ENCODE assay signal across 10 mouse cellular contexts in genomic region chr5:74738312-74738711, GRCm38 (mm10). TPM values are rescaled to one million over a fixed set of nuclear protein-coding genes. Genes with fewer than 3 reads are reported as not detected.
DNase-seq lines count a peak whose midpoint lies in the region; ATAC-seq and TF ChIP-seq lines count a peak whose summit lies in the region.
"Had no signal": no experiment of that assay in that cellular context is flagged by ENCODE, and none has a peak within 500 bp of the region (broad histone marks: within the 10 kb centered on the region; RNA-seq: fewer than 3 reads in every experiment).

No protein-coding gene starts in this region.

- no peak for ATAC-seq in hindbrain, embryonic 16.5 days
- ATAC-seq: hindbrain, postnatal 0 days had no signal

- H3K4me2 ChIP-seq in hindbrain, embryonic 16.5 days (ENCODE audit: low read length): no peak overlapping the region

- H3K27me3 ChIP-seq in hindbrain, embryonic 10.5 days (ENCODE audit: insufficient read depth, poor library complexity, severe bottlenecking): 0 out of 2 replicates have a peak, but pooled peaks cover 4% of the 10 kb centered on the region
- H3K27me3 ChIP-seq in hindbrain, embryonic 16.5 days (replicated peaks; ENCODE audit: control insufficient read depth, insufficient read depth, low read length): no peaks in the 10 kb centered on the region
- H3K27me3 ChIP-seq in limb, embryonic 10.5 days (ENCODE audit: low read depth, poor library complexity, severe bottlenecking): no peaks in the 10 kb centered on the region
- H3K27me3 ChIP-seq in thymus, adult 2 months (ENCODE audit: control insufficient read depth, insufficient read depth, low read length): no peaks in the 10 kb centered on the region

- no peak for TF ChIP-seq POLR2A in thymus, adult 2 months (IDR thresholded peaks at IDR 0.05; ENCODE audit: control insufficient read depth, extremely low read depth, insufficient read depth, low read length, poor library complexity)

- 69% methylated on average over 3 of the region's 3 CpGs for WGBS in hindbrain, embryonic 10.5 days
- 78% methylated on average over 3 of the region's 3 CpGs for WGBS in hindbrain, embryonic 16.5 days
- WGBS in limb, embryonic 10.5 days: 69% methylated on average over 3 of the region's 3 CpGs
- WGBS in thymus, adult 2 months: 89% methylated on average over 3 of the region's 3 CpGs

- no peak overlapping the region for H3K9ac ChIP-seq in hindbrain, embryonic 16.5 days (ENCODE audit: low read depth, low read length)

- H3K4me3 ChIP-seq in hindbrain, embryonic 10.5 days: no peak overlapping the region
- no peak overlapping the region for H3K4me3 ChIP-seq in hindbrain, embryonic 16.5 days (ENCODE audit: low read length)
- no peak overlapping the region for H3K4me3 ChIP-seq in limb, embryonic 10.5 days
- H3K4me3 ChIP-seq in thymus, adult 2 months (ENCODE audit: control insufficient read depth, insufficient read depth, low read length): no peak overlapping the region

- no peak for TF ChIP-seq CTCF in thymus, adult 2 months (IDR thresholded peaks at IDR 0.05; ENCODE audit: borderline replicate concordance, control insufficient read depth, extremely low read depth, insufficient read depth, low read length, poor library complexity)

- H3K36me3 ChIP-seq in hindbrain, embryonic 10.5 days: no peaks in the 10 kb centered on the region
- no peaks in the 10 kb centered on the region for H3K36me3 ChIP-seq in hindbrain, embryonic 16.5 days (ENCODE audit: control insufficient read depth, insufficient read depth, low read length)
- no peaks in the 10 kb centered on the region for H3K36me3 ChIP-seq in limb, embryonic 10.5 days
- H3K36me3 ChIP-seq in thymus, adult 2 months (ENCODE audit: control insufficient read depth, insufficient read depth, low read length): no peaks in the 10 kb centered on the region
- H3K36me3 ChIP-seq: G1E had no signal

- H3K4me1 ChIP-seq in hindbrain, embryonic 10.5 days (replicated peaks): peaks cover 11% of the 10 kb centered on the region; the same call in 1 of the 2 replicates
- H3K4me1 ChIP-seq in hindbrain, embryonic 16.5 days (ENCODE audit: control insufficient read depth, insufficient read depth, low read depth, low read length): peaks cover 3% of the 10 kb centered on the region; the same call in 1 of the 2 replicates
- H3K4me1 ChIP-seq in limb, embryonic 10.5 days: peaks cover 33% of the 10 kb centered on the region
- H3K4me1 ChIP-seq in thymus, adult 2 months (replicated peaks; ENCODE audit: control insufficient read depth, insufficient read depth, low read length): no peaks in the 10 kb centered on the region

- H3K9me3 ChIP-seq in hindbrain, embryonic 10.5 days: no peaks in the 10 kb centered on the region
- H3K9me3 ChIP-seq in hindbrain, embryonic 16.5 days (ENCODE audit: control insufficient read depth, low read length): no peaks in the 10 kb centered on the region
- no peaks in the 10 kb centered on the region for H3K9me3 ChIP-seq in limb, embryonic 10.5 days (replicated peaks)
- H3K9me3 ChIP-seq: G1E had no signal

- DNase-seq in hindbrain, embryonic 10.5 days (ENCODE audit: low spot score): peak; percentile 30
- DNase-seq in forelimb bud, embryonic 11.5 days (ENCODE audit: low read depth, low spot score): peak; percentile 43
- DNase-seq in limb, embryonic 10.5 days (ENCODE audit: low spot score): peak; percentile 38
- DNase-seq in testis, postnatal 14 days (ENCODE audit: low spot score): peak; percentile 25
- no peak for DNase-seq in cerebellum, postnatal 36 days
- no peak for DNase-seq in layer of hippocampus, postnatal 25 days (ENCODE audit: extremely low spot score in 1 of 2, low spot score in 1 of 2)
- DNase-seq in thymus, adult 2 months: no peak

- no peak overlapping the region for H3K27ac ChIP-seq in hindbrain, embryonic 10.5 days
- no peak overlapping the region for H3K27ac ChIP-seq in hindbrain, embryonic 16.5 days (ENCODE audit: low read depth, low read length)
- peak overlapping the region; percentile 38; the same call in 1 of the 2 replicates for H3K27ac ChIP-seq in limb, embryonic 10.5 days
- no peak overlapping the region for H3K27ac ChIP-seq in thymus, adult 2 months (ENCODE audit: control insufficient read depth, insufficient read depth, low read length)
- H3K27ac ChIP-seq: hindbrain, postnatal 0 days had no signal

RNA-seq across cellular contexts. Expression of gene Lnx1, which starts 35.6 kb away (rescaled TPM):
- polyA plus RNA-seq in hindbrain, embryonic 10.5 days (2016; fragmentation: Nextera tagmentation; extraction: Ambion mirVana): 0.72 and 0.95 TPM in 2 replicates
- polyA plus RNA-seq in hindbrain, embryonic 16.5 days (2015; fragmentation: Nextera tagmentation; extraction: Ambion mirVana): 15.9 and 20.9 TPM in 2 replicates
- 1.8 and 2.0 TPM in 2 replicates for polyA plus RNA-seq in limb, embryonic 10.5 days (2016; fragmentation: Nextera tagmentation; extraction: Ambion mirVana)
- 10 to 100 TPM; 12.1 to 14.9 TPM for total RNA-seq in layer of hippocampus, postnatal 25 days (2021)
- 1.5 and 1.6 TPM in 2 replicates for polyA plus RNA-seq in thymus, adult 2 months (2012; rRNA removed)
- polyA plus RNA-seq: G1E had no signal

Comparison
In these comparisons a context has a peak if more than half of its experiments do, and no peak if none do; other contexts are left out.
1. DNase-seq: peak in hindbrain, embryonic 10.5 days (single experiment), forelimb bud, embryonic 11.5 days (single experiment), limb, embryonic 10.5 days (single experiment) and testis, postnatal 14 days (single experiment); none in cerebellum, postnatal 36 days (0 of 2), layer of hippocampus, postnatal 25 days (0 of 2) and thymus, adult 2 months (single experiment).